Mouse (Mus musculus) C2C12 (cell line): ENCODE results near the gene Nxt2. TPM values are rescaled to one million over a fixed set of nuclear protein-coding genes. Genes with fewer than 3 reads are reported as not detected.
"Not testable (repeated sequence)": the region's sequence is repeated elsewhere in the genome, so short reads cannot be mapped to it uniquely, and the experiment has no call there.

Experiments
- H3K27me3 ChIP-seq: one replicate; pipeline ENCODE4 v1.6.1; 2011; ENCODE audit not compliant: control insufficient read depth, insufficient read depth, insufficient read length
- H3K36me3 ChIP-seq: one replicate; pipeline ENCODE4 v1.6.1; 2011; ENCODE audit not compliant: control insufficient read depth, insufficient read depth
- H3K4me3 ChIP-seq: one replicate; pipeline ENCODE4 v1.5.1; 2011; ENCODE audit warnings: mild to moderate bottlenecking, control low read depth; ENCODE audit not compliant: poor library complexity, insufficient read depth, severe bottlenecking
- H3K79me2 ChIP-seq: one replicate; pipeline ENCODE4 v1.6.1; 2011; ENCODE audit not compliant: control insufficient read depth, insufficient read depth
- H3K79me3 ChIP-seq: one replicate; pipeline ENCODE4 v1.6.1; 2011; ENCODE audit warnings: low read depth, control low read depth
- H3ac ChIP-seq: one replicate; pipeline ENCODE3; 2011; ENCODE audit warnings: low read depth; ENCODE audit not compliant: control insufficient read depth, insufficient read length
- CEBPB ChIP-seq: IDR thresholded peaks from one replicate; pipeline ENCODE4 v1.6.1; 2011; ENCODE audit warnings: low read depth, mild to moderate bottlenecking, control low read depth, moderate library complexity
- CTCF ChIP-seq: IDR thresholded peaks from one replicate; pipeline ENCODE4 v1.5.1; 2011; ENCODE audit not compliant: control insufficient read depth, insufficient read depth, insufficient read length
- FOSL1 ChIP-seq: IDR thresholded peaks from one replicate; pipeline ENCODE4 v1.8.0; 2011; ENCODE audit warnings: mild to moderate bottlenecking, low read length; ENCODE audit not compliant: poor library complexity, insufficient read depth, severe bottlenecking
- MAX ChIP-seq: IDR thresholded peaks from one replicate; pipeline ENCODE4 v1.6.1; 2011; ENCODE audit warnings: mild to moderate bottlenecking, control low read depth
- MYOD1 ChIP-seq: IDR thresholded peaks from one replicate; pipeline ENCODE4 v1.6.1; 2011; ENCODE audit warnings: low read depth; ENCODE audit not compliant: control insufficient read depth, insufficient read length
- MYOG ChIP-seq: IDR thresholded peaks from one replicate; pipeline ENCODE4 v1.6.1; 2011; ENCODE audit not compliant: control insufficient read depth, insufficient read length; ENCODE audit errors: extremely low read depth
- USF1 ChIP-seq: IDR thresholded peaks from one replicate; pipeline ENCODE4 v1.6.1; 2011; ENCODE audit warnings: low read depth, mild to moderate bottlenecking, control low read depth, moderate library complexity
- polyA plus RNA-seq: library from polyadenylated mRNA; unstranded; fragments of >200 nt; fragmentation: generic; extraction: Trizol; gene quantifications from one replicate; pipeline ENCODE4 v1.2.1, GENCODE M21; 2012; ENCODE audit warnings: missing spikeins

The Nxt2 gene
- polyA plus RNA-seq, 1 experiment = 2.6 TPM

DNA sequence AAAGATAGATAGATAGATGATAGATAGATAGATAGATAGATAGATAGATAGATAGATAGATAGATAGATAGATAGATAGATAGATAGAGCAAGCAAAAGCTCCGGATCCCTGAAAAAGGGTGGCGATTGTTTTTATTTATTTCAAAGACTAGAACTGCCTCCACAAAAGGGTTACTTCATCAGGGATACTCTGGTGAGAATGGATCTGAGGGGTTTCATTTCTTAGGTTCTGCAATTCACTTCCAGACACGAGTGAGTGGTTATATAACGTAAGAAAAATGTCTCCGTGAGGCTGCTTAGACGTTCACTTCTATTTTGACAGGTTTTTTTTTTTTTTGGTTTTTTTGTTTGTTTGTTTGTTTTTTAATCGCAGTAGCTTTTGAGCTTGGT lies 2.2 kb downstream of the Nxt2 start:
- no peaks in the 10 kb centered on the region for H3K79me2 ChIP-seq
- TF ChIP-seq MYOG (no peak), FOSL1 (no peak), MYOD1 (no peak), MAX (no peak), CTCF (no peak), USF1 (no peak), CEBPB (no peak)
- H3K4me3 ChIP-seq = no peak overlapping the region
- no peaks in the 10 kb centered on the region for H3K79me3 ChIP-seq
- H3ac ChIP-seq = no peak overlapping the region
- H3K27me3 ChIP-seq = no peaks in the 10 kb centered on the region
- H3K36me3 ChIP-seq = no peaks in the 10 kb centered on the region

DNA sequence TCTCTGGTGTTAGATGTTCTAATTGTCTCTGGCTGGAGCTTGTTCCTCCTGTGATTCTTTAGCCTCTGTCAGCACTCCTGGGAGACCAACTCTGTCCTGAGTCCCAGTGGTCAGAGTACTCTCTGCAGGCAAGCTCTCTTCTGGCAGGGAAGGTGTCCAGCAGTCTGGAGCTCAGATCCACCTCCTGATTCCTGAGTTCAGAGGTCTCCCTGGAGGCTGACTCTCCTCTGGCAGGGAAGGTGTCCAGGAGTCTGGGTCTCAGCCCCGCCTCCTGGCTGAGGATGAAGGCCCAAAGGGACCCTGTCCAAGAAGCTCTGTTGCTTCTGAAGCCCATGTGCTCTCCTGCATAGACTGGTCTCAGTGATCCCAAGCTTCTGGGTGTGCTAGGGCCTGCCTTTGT lies 9.6 kb downstream of the Nxt2 start:
- not testable (repeated sequence) for H3K79me2 ChIP-seq, H3K27me3 ChIP-seq, H3K4me3 ChIP-seq, H3K36me3 ChIP-seq, H3K79me3 ChIP-seq, H3ac ChIP-seq

DNA sequence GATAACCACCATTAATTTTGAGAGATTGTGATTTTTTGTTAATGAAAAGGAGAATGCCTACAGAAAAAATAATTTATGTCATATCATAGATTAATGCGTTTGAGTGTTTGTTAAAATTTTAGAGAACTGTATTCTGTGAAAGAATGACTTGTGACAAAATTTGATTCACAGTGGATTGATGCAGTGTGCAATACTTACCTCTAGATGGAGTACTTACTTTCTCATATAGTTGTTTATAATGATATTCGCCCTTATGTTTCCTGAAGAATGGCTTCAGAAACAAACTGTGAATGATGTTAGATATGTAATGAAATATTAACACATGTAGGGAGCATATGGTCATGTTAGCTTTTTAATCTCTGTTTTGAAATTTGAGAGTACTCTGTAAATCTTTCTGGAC lies 10.5 kb downstream of the Nxt2 start:
- no peaks in the 10 kb centered on the region for H3K27me3 ChIP-seq
- H3K79me3 ChIP-seq = no peaks in the 10 kb centered on the region
- no peaks in the 10 kb centered on the region for H3K36me3 ChIP-seq
- TF ChIP-seq CEBPB (no peak), CTCF (no peak), MYOG (no peak), FOSL1 (no peak), MYOD1 (no peak), USF1 (no peak), MAX (no peak)
- H3K79me2 ChIP-seq = no peaks in the 10 kb centered on the region
- no peak overlapping the region for H3ac ChIP-seq
- H3K4me3 ChIP-seq = no peak overlapping the region

DNA sequence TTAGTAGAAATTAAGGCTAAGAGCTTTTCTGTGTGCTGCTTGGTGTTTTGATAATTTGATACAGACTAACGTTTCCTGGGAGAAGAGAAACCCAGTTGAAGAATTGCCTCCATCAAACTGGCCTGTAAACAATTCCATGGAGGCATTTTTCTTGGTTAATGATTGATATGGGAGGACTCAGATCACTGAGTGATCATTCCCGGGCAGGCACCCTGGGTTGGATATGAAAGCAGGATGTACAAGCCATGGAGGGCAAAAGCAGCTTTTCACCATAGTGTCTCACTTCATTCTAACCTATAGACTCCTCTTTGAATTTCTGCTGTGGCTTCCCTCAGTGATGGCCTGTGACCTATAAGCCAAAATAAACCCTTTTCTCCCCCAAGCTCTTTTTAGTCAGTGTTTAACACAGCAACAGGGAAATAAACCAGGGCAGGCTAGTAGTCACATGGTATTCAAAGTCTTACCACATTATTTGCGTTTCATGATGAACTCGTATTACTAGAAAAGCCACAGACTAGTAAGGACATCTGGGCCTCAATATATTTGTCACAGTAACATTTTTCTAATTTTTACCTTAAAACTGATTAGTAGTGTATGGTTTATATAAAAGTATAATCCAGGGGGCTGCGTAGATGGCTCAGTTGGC lies 19.2 kb downstream of the Nxt2 start:
- no peaks in the 10 kb centered on the region for H3K27me3 ChIP-seq
- H3K36me3 ChIP-seq = no peaks in the 10 kb centered on the region
- H3K79me3 ChIP-seq = no peaks in the 10 kb centered on the region
- no peaks in the 10 kb centered on the region for H3K79me2 ChIP-seq
- H3ac ChIP-seq = no peak overlapping the region
- TF ChIP-seq CEBPB (no peak), MAX (no peak), USF1 (no peak), CTCF (no peak), FOSL1 (no peak), MYOG (no peak), MYOD1 (no peak)
- H3K4me3 ChIP-seq = no peak overlapping the region

DNA sequence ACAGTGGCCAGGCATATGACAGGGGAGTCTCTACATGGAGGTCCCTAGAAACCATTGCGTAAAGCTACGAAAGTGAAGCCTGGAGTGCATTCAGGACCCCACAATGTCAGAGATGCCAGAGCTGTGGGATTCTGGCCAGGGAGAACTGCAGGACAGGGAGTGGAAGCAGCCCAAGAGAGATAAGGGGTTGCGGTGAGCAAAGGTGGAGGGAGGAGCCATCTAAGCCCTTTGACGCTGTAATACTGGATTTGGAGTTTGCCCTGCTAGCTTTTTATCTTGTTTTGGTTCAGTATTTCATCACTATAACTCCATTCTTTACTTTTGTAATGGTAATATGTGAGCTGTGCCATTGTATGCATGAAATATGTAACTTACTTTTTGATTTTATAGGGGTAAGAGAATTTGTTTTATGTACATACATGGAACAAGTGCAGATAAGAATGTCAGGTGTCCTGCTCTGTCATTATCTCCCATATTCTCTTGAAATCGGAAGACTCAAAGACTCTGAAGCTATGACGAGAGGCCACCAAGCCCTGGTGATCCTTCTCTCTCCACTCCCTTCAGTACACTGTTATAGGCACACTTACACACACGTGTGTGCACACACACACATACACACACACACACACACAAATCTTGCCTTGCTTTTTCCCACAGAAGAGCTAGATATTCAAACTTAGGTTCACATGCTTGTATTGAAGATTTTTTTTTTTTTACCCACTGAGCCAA lies 23.6 kb downstream of the Nxt2 start:
- H3K79me3 ChIP-seq = no peaks in the 10 kb centered on the region
- H3K4me3 ChIP-seq = no peak overlapping the region
- H3K36me3 ChIP-seq = no peaks in the 10 kb centered on the region
- no peak overlapping the region for H3ac ChIP-seq
- H3K27me3 ChIP-seq = no peaks in the 10 kb centered on the region
- no peaks in the 10 kb centered on the region for H3K79me2 ChIP-seq
- no peak for TF ChIP-seq USF1
- TF ChIP-seq MYOG = no peak
- no peak for TF ChIP-seq FOSL1
- TF ChIP-seq CEBPB = no peak
- no peak for TF ChIP-seq MYOD1

DNA sequence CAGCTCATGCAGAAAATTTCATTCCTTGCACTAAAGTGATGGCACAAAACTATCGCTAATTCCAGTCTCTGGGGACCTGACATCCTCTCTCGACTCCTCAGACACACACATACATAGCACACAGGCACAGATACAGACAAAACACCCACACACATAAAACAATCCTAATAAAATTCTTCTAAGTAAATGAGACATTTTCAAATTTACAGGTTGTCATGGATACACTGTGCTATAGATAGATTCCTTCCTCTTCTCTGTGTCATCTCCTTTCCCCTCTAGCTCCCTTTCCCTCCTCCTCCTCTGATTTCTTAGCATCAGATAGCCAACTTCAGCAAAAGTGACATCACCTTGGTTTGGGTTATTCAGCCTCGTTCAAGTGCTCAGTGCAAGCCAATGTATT lies 49.5 kb downstream of the Nxt2 start:
- Histone ChIP-seq H3ac (no peak overlapping the region), H3K4me3 (no peak overlapping the region), H3K79me3 (no peaks in the 10 kb centered on the region), H3K27me3 (no peaks in the 10 kb centered on the region), H3K79me2 (no peaks in the 10 kb centered on the region), H3K36me3 (no peaks in the 10 kb centered on the region)
- no peak for TF ChIP-seq MAX
- TF ChIP-seq MYOG = no peak
